Mouse (Mus musculus): ENCODE measurements around the gene Csnk2b. TPM values are rescaled to one million over a fixed set of nuclear protein-coding genes. Genes with fewer than 3 reads are reported as not detected.

Csnk2b gene
- polyA plus RNA-seq, 1 experiment from 2014 or later: 248 TPM

DNA sequence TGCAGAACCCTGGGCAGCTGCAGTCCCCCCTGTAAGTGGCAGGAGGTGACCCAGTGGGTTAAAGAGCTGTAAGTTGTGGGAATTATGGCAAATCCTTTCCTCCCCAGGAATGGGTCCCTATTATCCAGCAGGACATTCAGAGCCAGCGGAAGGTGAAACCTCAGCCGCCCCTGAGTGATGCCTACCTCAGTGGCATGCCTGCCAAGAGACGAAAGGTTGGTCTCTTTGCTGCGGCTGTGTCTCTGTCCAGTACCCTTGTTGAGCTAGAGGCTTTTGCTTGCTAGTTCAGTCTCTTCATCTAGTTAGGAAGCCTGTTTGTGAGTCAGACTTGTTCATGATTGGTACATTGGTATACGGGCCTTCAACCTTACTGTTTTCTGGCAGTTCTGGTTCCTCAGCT, 24.3 kb upstream of the Csnk2b start:
- no peak overlapping the region for H3K4me3 ChIP-seq (replicated peaks)
- no peaks in the 10 kb centered on the region for H3K4me1 ChIP-seq (replicated peaks)
- no peaks in the 10 kb centered on the region for H3K9me3 ChIP-seq
- WGBS: 86% methylated on average over 5 of the region's 5 CpGs
- H3K27me3 ChIP-seq (replicated peaks): no peaks in the 10 kb centered on the region
- peaks cover 79% of the 10 kb centered on the region for H3K36me3 ChIP-seq
- no peak overlapping the region for H3K9ac ChIP-seq
- H3K27ac ChIP-seq: no peak overlapping the region
- no peak for ATAC-seq
- H3K4me2 ChIP-seq (replicated peaks): no peak overlapping the region

DNA sequence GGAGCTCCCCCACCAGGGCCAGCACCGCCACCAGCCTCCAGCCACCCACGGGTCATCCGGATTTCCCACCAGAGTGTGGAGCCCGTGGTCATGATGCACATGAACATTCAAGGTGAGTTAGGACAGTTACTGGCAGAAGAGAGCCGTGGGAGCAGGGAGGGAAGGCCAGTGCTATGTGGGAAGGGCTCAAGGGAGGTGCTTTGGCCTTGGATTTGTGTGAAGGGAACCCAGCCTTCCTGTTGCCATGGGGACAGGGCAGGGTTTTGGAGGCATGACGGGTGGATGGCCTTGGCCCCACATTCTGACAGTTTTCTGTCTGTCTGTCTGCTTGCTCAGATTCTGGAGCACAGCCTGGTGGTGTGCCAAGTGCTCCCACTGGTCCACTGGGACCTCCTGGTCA, 20.1 kb upstream of the Csnk2b start:
- peaks cover 78% of the 10 kb centered on the region for H3K36me3 ChIP-seq

DNA sequence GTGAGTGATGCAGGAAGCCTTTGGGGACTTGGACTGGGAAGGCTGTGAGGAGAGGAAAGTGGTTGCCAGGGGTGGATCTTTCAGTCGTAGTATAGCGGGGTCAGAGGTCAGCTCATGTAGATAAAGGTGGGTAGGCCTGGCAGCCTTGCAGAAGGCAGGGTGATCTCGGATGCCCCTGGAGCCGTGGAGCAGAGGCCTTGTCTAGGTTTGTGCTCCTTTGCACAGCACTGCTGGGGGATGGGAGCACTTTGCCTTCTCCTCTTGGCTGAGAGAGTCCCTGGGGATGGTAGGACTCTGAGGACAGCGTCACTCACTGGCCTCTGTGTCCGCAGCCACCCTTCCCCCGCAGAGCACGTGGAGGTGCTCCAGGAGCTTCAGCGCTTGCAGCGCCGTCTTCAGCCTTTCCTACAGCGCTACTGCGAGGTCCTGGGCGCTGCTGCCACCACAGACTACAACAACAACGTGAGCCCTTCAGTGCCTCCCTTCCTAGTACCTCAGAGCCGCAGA, 18.7 kb upstream of the Csnk2b start:
- Histone ChIP-seq H3K9me3 (no peaks in the 10 kb centered on the region), H3K4me2 (replicated peaks) (no peak overlapping the region), H3K36me3 (peaks cover 73% of the 10 kb centered on the region), H3K4me3 (replicated peaks) (no peak overlapping the region), H3K9ac (no peak overlapping the region), H3K27me3 (replicated peaks) (no peaks in the 10 kb centered on the region), H3K4me1 (replicated peaks) (peaks cover 10% of the 10 kb centered on the region), H3K27ac (no peak overlapping the region)
- ATAC-seq: no peak
- 76% methylated on average over 16 of the region's 16 CpGs for WGBS

More for the DNA sequence above, 20.1 kb upstream of the Csnk2b start:
- H3K4me1 ChIP-seq (replicated peaks): 0 out of 2 replicates have a peak, but pooled peaks cover 3% of the 10 kb centered on the region
- H3K27ac ChIP-seq: no peak overlapping the region
- H3K4me3 ChIP-seq (replicated peaks): no peak overlapping the region
- no peak overlapping the region for H3K9ac ChIP-seq
- no peaks in the 10 kb centered on the region for H3K27me3 ChIP-seq (replicated peaks)
- WGBS: 86% methylated on average over 6 of the region's 6 CpGs
- no peaks in the 10 kb centered on the region for H3K9me3 ChIP-seq
- ATAC-seq: no peak
- H3K4me2 ChIP-seq (replicated peaks): no peak overlapping the region

DNA sequence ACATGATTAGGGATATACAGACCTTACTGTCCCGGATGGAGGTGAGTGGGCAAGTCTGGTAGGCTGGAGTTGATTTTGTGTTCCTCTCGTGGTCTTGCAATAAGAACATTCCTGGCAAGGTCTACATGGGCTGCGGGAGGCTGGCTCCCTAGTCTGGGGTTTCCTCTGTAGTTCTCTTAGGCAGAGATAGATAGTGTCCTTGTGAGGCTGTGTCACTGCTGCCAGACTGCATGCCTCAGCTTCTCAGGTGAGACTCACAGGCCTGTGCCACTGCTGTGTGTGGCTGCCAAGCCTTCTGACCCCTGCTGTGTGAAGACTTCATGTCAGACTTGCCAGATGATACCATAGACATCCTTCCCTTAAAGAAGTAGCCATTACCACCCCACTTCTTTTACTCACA, 17.4 kb upstream of the Csnk2b start:
- no peak overlapping the region for H3K4me3 ChIP-seq (replicated peaks)
- no peak overlapping the region for H3K9ac ChIP-seq
- 91% methylated on average over 3 of the region's 3 CpGs for WGBS
- H3K27me3 ChIP-seq (replicated peaks): no peaks in the 10 kb centered on the region
- H3K9me3 ChIP-seq: no peaks in the 10 kb centered on the region
- H3K27ac ChIP-seq: no peak overlapping the region
- H3K36me3 ChIP-seq: peaks cover 61% of the 10 kb centered on the region
- no peak overlapping the region for H3K4me2 ChIP-seq (replicated peaks)
- H3K4me1 ChIP-seq (replicated peaks): peaks cover 10% of the 10 kb centered on the region
- no peak for ATAC-seq

DNA sequence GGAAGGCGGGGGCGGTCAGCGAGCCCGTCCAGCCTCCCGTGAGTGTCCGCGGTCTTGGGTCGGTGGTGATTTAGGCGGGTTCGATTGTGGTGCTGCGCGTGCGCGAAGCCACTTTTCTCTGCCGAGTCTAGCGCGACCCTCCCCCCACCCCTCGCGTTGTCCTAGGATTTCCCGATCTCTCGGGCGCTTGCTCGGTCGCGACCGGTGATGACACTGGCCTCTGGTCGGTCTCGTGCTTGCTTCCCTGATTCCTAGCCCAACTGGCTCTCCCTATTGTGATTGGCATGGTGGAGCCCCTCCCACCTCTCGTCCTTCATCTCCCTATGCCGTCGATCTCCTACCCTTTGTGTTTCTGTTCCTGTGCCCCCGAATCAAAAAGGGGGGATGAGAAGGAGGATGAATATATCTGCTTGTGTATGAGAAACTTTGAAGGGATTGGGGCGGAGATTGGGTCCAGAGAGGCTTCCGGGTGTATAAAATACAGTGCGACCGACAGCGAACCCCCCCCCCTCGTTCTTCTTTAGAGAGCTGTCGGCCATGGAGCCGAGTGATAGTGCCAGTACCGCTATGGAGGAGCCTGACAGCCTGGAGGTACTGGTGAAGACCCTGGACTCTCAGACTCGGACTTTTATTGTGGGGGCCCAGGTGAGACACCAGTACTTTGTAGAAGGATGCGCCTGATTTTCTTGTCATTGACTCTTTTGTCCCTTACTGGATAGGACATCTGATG, 13.9 kb upstream of the Csnk2b start:
- Histone ChIP-seq H3K9ac (peak overlapping the region; percentile 76), H3K27me3 (replicated peaks) (no peaks in the 10 kb centered on the region), H3K4me2 (replicated peaks) (peak overlapping the region; percentile 69), H3K4me1 (replicated peaks) (peaks cover 10% of the 10 kb centered on the region), H3K9me3 (no peaks in the 10 kb centered on the region), H3K27ac (peak overlapping the region; percentile 95), H3K4me3 (replicated peaks) (peak overlapping the region; percentile 68), H3K36me3 (peaks cover 26% of the 10 kb centered on the region)
- under 1% methylated on average over 43 of the region's 43 CpGs for WGBS
- ATAC-seq: peak; percentile 67

DNA sequence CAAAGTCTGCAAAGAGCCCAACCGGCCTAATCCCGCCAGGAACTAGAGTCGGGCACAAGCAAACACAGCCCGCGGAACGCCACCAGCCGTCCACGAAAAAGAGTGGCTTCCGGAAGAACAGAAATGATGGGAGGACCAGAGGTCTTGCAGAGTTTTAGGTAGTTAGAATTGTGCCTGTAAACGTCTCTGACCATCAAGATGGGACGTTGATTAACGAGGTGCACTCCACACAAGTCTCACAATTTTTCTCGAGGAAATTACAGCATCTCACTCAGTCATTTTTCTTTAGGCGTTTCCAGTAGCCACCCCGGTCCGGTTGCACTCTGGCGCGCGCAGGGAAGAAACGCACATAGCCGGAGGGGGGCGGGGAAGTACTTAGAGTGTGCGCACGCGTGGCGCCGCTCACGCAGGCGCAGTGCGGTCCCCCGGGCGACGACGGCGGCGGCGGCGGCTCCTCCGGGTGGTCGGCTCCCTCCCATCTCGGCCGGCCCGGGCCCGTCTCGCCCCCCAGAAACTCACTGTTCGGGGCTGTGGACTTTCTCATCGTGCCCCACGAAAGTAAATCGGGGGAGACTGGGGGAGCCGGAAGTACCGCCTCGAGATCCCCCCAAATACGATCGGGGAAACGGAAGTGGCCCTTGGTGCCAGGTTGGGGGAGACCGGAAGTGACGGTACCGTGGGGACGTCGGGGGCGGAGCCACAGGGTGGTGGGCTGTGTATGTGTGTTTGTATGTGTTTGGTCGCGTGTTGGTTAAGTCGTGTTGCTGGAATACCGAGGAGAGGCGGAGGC, 13.1 kb upstream of the Csnk2b start, which contains the start of gene Bag6:
TSS of gene Bag6 (plus strand) at position 378 of the 790 bp plus-strand sequence.
- H3K9ac ChIP-seq: peak within 1 kb of the TSS; percentile 76
- peaks cover 18% of the 10 kb centered on the region for H3K36me3 ChIP-seq
- H3K4me1 ChIP-seq (replicated peaks): peaks cover 10% of the 10 kb centered on the region
- H3K9me3 ChIP-seq: no peaks in the 10 kb centered on the region
- H3K4me2 ChIP-seq (replicated peaks): peak within 1 kb of the TSS; percentile 69
- H3K27me3 ChIP-seq (replicated peaks): no peaks in the 10 kb centered on the region
- peak within 1 kb of the TSS; percentile 95 for H3K27ac ChIP-seq
- under 1% methylated on average over 66 of the region's 66 CpGs for whole genome bisulfite sequencing
- peak; percentile 95 for ATAC-seq
- peak within 1 kb of the TSS; percentile 68 for H3K4me3 ChIP-seq (replicated peaks)

DNA sequence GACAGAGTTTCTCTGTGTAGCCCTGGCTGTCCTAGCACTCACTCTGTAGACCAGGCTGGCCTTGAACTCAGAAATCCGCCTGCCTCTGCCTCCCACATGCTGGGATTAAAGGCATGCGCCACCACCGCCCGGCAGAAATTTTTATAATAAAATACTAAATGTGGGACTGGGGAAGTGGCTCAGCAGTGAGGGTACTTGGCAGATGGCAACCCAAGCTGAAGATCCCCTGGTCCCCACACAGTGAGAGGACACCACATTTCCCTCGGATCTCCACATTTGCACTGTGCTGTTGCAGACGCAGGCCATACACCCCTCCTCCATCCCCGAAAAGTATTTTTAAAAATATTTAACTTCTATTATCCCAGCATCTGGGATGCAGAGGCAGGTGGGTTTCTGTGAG, 11.7 kb upstream of the Csnk2b start:
- H3K4me2 ChIP-seq (replicated peaks): no peak overlapping the region
- H3K9ac ChIP-seq: no peak overlapping the region
- H3K27me3 ChIP-seq (replicated peaks): no peaks in the 10 kb centered on the region
- peaks cover 4% of the 10 kb centered on the region for H3K36me3 ChIP-seq
- H3K27ac ChIP-seq: no peak overlapping the region
- no peak for ATAC-seq
- H3K4me3 ChIP-seq (replicated peaks): no peak overlapping the region
- peaks cover 10% of the 10 kb centered on the region for H3K4me1 ChIP-seq (replicated peaks)
- 95% methylated on average over 7 of the region's 7 CpGs for WGBS
- H3K9me3 ChIP-seq: no peaks in the 10 kb centered on the region

DNA sequence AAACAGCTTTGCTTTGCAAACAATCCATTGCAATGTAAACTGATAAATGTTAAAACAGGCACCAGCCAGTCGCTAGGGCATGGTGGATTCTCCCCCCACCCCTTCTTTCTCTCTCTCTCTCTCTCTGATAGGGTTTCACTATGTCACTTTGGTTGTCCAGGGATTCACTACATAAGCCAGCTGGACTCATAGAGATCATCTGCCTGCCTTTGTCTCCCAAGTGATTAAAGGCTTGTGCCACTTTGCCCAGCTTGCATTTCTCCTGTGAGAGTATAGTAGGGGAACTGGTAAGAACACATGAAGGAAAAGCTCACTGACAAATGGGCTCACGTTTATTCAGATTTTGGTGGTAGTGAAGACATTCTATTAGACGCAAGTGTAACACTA, 10.3 kb upstream of the Csnk2b start:
- no peaks in the 10 kb centered on the region for H3K27me3 ChIP-seq (replicated peaks)
- H3K9me3 ChIP-seq: no peaks in the 10 kb centered on the region
- H3K4me2 ChIP-seq (replicated peaks): no peak overlapping the region
- H3K27ac ChIP-seq: no peak overlapping the region
- no peak overlapping the region for H3K4me3 ChIP-seq (replicated peaks)
- no peak for ATAC-seq
- H3K36me3 ChIP-seq: 0 out of 2 replicates have a peak, but pooled peaks cover 3% of the 10 kb centered on the region
- 64% methylated on average over 3 of the region's 3 CpGs for WGBS
- H3K4me1 ChIP-seq (replicated peaks): peaks cover 14% of the 10 kb centered on the region
- H3K9ac ChIP-seq: no peak overlapping the region

DNA sequence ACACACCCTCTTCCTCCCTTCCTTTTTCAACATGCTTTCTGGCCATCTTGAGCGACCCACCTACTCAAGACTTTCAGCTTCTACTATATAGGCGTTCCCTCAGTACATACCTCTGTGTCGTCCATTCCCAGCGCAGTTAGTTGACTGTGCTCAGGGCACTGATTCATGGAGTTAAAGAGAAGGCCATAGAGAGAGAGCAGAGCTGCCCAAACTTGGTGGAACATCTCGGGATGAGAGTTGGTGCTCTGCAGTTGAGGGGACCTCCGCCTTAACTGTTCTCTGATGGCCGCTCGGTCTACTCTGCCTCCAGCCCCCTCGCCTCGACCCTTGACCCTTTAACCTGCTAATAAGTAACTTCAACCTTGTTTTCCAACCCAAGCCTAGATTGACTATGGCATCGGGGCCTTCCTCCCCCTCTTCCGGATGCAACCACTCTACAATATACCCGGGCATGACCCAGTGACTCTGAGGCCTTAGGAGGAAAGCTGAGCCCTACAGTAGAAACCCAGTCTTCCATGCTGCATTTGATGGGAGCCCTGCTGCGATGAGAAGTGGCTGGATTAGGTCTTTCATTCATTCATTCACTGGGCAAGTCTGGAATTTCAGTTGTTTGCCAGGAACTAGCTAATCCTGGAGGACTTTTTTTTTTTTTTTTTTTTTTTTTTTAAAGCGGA, 9.8 kb upstream of the Csnk2b start, which contains the start of gene Apom:
TSS of gene Apom (minus strand) at position 551 of the 674 bp plus-strand sequence.
- Histone ChIP-seq H3K27ac (no peak within 1 kb of the TSS), H3K9ac (no peak within 1 kb of the TSS), H3K36me3 (0 out of 2 replicates have a peak, but pooled peaks cover 3% of the 10 kb centered on the region), H3K9me3 (no peaks in the 10 kb centered on the region), H3K4me2 (replicated peaks) (no peak within 1 kb of the TSS), H3K27me3 (replicated peaks) (no peaks in the 10 kb centered on the region), H3K4me1 (replicated peaks) (peaks cover 18% of the 10 kb centered on the region), H3K4me3 (replicated peaks) (no peak within 1 kb of the TSS)
- WGBS: 69% methylated on average over 15 of the region's 15 CpGs
- no peak for ATAC-seq

DNA sequence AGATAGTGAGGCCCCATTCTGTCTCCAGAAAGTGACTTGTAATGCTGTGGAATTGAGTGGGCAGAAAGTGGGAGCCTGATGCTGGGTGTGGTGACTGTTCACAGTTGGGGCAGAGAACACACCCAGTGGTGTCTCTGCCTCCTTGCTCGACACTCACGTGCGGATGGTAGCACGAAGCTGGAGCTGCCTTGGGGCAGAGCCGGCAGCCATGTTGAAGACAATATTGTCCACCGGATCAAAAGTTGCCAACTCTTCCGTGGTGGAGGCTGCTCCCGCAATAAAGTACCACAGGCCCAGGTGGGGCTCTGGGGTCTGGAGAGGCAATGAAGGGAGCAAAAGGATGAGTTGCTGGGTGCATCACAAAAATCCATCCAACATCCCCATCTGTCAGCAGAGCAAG, 9.2 kb upstream of the Csnk2b start:
- 0 out of 2 replicates have a peak, but pooled peaks cover 3% of the 10 kb centered on the region for H3K36me3 ChIP-seq
- H3K9ac ChIP-seq: no peak overlapping the region
- H3K4me2 ChIP-seq (replicated peaks): no peak overlapping the region
- H3K27me3 ChIP-seq (replicated peaks): no peaks in the 10 kb centered on the region
- peaks cover 14% of the 10 kb centered on the region for H3K4me1 ChIP-seq (replicated peaks)
- H3K9me3 ChIP-seq: no peaks in the 10 kb centered on the region
- H3K4me3 ChIP-seq (replicated peaks): no peak overlapping the region
- 85% methylated on average over 8 of the region's 8 CpGs for WGBS
- H3K27ac ChIP-seq: no peak overlapping the region
- no peak for ATAC-seq

DNA sequence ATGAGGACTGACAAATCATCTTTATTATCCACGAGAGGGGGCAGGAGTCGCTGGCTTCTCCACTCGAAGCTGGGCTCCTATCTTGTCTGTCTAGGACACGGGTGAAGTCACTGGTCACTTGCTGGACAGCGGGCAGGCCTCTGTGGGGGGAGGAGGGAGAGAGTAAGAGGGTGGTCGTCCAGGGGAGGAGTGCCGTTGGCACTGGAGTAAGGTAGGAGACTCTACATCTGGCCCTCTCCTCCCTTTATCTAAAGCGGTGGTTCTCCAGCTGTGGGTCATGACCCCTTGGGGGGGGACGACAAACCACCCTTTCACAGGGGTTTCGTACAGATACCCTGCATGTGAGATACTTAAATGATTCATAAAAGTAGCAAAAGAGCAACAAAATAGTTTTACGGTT, 7.1 kb upstream of the Csnk2b start:
- no peak for ATAC-seq
- WGBS: 72% methylated on average over 11 of the region's 11 CpGs

DNA sequence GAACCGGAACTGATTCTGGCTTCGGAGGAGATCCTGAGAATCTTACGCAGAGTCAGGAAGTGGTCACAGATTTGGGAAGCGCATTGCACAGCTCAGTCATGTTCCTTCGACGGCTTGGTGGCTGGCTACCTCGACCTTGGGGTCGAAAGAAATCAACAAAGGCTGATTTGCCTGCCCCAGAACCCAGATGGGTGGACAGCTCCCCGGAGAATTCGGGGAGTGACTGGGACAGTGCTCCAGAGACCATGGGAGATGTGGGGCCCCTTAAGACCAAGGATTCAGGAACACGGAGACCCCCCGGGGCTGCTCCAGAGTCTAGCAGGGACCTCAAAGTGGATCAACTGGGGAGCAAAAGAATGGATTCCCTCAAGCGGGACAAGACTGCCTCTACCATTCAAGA, 5.2 kb upstream of the Csnk2b start:
- 0 out of 2 replicates have a peak, but pooled peaks cover 3% of the 10 kb centered on the region for H3K36me3 ChIP-seq
- no peaks in the 10 kb centered on the region for H3K27me3 ChIP-seq (replicated peaks)
- H3K27ac ChIP-seq: 0 out of 2 replicates have a peak overlapping the region, but pooled peaks have one; percentile 78
- H3K4me2 ChIP-seq (replicated peaks): peak overlapping the region; percentile 79
- H3K9ac ChIP-seq: peak overlapping the region; percentile 57
- H3K4me1 ChIP-seq (replicated peaks): peaks cover 27% of the 10 kb centered on the region
- no peaks in the 10 kb centered on the region for H3K9me3 ChIP-seq
- H3K4me3 ChIP-seq (replicated peaks): peak overlapping the region; percentile 56
- 59% methylated on average over 13 of the region's 13 CpGs for WGBS
- ATAC-seq: no peak

More for the DNA sequence above, 7.1 kb upstream of the Csnk2b start:
- no peak overlapping the region for H3K9ac ChIP-seq
- no peak overlapping the region for H3K4me2 ChIP-seq (replicated peaks)
- H3K9me3 ChIP-seq: no peaks in the 10 kb centered on the region
- H3K4me1 ChIP-seq (replicated peaks): peaks cover 24% of the 10 kb centered on the region
- H3K27ac ChIP-seq: no peak overlapping the region
- H3K36me3 ChIP-seq: 0 out of 2 replicates have a peak, but pooled peaks cover 3% of the 10 kb centered on the region
- H3K4me3 ChIP-seq (replicated peaks): no peak overlapping the region
- no peaks in the 10 kb centered on the region for H3K27me3 ChIP-seq (replicated peaks)
